Mouse (Mus musculus) urinary bladder, postnatal 4 days (tissue): Measurements from ENCODE around the gene Bpgm.
A peak's percentile ranks its signal among the peaks of the same experiment; 100 is the strongest.

Source experiments
- DNase-seq, 2 experiments: peaks; one replicate each; pipeline ENCODE4 v3.0.0; 2021 to 2022; ENCODE audit warnings: low spot score in 2 of 2

The Bpgm gene

DNA sequence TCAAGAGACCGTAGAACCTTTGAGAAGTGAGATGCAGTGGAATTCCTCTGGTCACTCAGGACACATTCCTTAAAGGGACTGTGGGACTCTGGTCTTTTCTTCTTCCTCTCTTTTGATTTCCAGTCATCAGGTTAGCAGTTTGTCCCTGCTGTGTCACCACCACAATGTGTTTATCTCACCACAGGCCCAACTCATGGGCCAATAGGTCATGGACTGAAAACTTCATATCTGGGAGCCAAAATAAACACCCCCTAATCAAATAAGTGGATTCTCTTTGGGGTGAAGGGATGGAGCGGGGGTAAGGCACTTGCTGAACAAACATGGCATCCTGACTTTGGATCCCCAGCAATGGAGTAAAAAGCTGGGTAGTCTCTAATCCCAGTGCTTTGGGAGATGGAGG, 52.1 kb downstream of the Bpgm start:
- DNase-seq = no peak

DNA sequence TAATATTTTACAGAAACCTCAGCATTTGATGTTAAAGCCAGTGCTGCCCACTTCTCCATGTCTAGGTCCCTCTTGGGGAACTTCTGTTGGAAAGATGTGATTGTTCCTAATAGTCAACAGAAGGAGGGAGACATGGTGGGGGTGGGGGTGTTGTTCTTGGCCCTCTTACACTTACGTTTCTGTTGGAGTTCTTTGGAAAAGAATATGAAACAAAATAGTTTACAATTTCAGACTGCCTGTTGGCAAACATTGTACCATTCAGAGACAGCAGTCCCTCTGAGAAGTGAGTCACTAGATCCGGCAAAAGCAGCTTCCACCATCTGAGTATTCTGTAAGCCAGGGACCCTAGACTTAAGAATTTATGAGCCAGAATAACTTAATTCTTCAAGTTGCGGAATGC, 54.0 kb downstream of the Bpgm start:
- DNase-seq = no peak

DNA sequence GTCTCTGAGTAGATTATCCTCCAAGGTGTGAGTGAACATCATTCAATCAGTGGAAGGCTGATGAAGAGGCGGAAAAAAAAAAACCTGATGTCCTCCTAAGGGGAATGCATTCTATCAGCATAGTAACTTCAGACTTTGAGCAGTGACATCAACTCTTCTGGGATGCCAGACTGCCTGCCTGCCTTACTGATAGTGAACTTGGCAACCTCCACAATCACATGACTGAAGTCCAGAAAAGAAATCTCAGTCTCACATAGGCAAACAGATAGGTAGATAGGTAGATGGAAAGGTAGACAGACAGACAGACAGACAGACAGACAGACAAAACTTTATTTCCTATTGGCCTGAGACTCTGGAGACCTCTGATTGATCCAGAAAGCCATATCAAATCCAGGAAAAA, 57.0 kb downstream of the Bpgm start:
- no peak for DNase-seq

- DNase-seq = no peak
Measured at GRCm38 (mm10) chr6:34533896-34534295, 57.9 kb downstream of the Bpgm start.

DNA sequence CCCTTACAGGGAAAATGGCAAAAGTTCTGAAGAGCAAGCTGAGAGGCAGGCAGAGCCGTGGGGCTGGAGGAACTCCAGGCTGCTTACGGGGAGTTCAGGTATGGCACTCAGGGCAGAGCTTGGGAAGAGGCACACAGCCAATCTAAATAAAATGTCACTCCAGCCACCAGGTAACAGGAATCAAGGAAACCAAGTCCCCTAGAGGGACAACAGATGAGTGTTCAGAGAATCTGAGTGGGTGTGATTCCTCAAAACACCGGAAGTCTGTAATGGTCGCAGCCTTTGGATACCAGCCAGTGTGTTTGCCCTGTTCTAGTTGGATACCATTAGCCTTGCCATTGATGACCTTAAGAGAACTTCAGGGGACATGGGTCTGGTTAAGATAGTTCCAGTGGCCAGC, 66.9 kb downstream of the Bpgm start:
- DNase-seq = no peak

GRCm38 (mm10) chr6:34543303-34544206, 67.5 kb downstream of the Bpgm start:
- DNase-seq = no peak

DNA sequence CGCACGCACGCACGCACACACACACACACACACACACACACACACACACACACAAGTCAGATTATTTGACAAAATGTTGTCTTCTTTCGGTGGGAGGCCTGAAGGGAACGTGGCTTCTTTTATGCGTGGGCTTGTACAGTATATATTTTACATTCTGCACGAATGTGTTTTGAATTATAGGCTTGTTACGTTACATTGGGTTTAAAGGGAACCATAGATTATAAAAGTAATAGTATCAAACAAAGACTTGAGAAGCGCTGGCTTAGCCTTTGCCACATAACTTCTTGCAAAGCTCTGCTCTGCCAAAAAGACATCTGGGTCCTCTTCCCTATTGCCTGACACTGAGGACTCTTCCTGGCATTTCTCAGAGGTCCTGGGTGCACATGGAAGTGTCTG, 68.2 kb downstream of the Bpgm start:
- no peak for DNase-seq

DNA sequence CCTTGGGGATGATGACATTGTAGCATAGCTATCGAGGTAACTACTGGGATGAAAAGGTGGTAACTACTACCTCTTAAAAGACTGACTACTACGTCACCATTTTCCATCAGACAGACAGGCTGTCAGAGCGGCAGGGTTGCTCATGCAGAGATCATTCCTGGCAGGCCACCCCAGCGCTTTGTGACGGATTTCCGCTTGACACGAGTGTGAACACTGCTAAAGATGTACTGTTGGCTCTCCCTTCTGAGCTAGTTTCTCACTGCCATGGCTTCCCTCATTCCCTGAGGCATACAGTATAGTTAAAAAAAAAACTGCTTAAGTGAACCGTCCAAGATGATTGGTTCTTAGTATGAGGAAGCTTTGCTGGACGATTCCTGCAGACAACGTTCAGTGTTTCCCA, 69.3 kb downstream of the Bpgm start:
- no peak for DNase-seq

- no peak for DNase-seq
Measured at GRCm38 (mm10) chr6:34548406-34548990, 72.5 kb downstream of the Bpgm start.

GRCm38 (mm10) chr6:34549017-34549416, 73.0 kb downstream of the Bpgm start:
- peak in 1 of 2 experiments; percentile 69 for DNase-seq

DNA sequence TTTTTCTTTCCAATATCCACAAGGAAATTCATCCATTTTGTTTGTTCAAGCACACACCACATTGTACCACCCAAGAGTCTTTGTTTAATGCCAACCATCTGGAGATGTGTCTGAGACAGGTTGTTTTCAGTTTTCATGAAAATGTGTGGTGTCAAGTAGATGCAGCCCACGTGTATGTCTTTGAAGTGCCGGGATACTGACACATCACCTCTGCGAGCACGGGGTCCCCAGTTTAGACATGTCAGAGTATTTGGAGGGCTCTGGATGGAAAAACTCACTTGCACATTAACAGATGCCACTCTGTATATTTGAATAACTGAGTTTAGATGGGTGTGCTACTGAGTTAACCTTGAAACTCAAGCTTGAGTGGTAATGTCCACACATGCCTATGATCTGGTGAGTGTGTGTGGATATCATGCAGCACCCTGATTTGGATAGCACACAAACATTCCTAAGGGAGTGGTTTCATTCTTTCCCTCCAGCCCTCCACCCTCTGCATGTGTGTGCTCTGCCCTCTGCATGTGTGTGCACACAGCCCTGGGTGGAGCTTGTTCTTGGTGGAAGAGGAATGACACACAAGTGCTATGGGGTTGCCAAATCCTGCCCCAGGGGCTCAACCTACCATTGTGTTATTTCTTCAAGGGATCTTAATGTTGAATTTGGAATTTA, 76.6 kb downstream of the Bpgm start:
- DNase-seq = no peak

DNA sequence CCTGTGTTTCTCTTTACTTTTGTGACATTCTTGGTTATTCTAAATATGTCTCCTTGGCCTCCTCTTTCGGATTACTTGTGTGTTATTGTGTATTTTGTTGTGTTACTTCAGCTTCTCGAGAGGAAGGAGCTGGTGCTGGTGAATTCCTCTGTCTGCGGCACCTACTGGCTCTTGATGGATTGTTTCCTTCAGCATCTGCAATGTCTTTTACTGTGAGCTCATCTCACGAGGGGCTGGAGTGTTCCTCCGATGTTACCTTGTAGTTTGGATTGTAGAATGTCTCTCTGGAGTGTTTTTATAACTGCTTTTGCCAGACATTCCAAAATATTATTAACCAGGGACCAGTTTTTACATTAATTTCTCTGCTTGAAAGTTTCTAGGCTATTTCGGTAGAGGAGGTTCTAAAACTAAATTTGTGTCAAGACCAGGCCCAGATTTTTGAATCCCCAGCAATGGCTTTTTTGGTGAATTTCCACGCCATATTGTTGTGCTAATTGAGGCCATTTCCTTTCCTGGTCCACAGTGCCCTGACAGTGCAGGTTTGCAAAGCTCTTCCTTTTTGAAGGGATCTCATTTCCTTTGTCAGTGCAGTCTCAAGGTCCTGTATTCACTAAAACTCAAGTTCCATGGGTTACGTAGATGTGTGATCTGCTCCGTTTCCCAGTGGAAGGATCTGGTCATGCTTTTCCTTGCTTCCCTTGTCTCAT, 78.4 kb downstream of the Bpgm start:
- no peak for DNase-seq
